In the genomic region with DNA sequence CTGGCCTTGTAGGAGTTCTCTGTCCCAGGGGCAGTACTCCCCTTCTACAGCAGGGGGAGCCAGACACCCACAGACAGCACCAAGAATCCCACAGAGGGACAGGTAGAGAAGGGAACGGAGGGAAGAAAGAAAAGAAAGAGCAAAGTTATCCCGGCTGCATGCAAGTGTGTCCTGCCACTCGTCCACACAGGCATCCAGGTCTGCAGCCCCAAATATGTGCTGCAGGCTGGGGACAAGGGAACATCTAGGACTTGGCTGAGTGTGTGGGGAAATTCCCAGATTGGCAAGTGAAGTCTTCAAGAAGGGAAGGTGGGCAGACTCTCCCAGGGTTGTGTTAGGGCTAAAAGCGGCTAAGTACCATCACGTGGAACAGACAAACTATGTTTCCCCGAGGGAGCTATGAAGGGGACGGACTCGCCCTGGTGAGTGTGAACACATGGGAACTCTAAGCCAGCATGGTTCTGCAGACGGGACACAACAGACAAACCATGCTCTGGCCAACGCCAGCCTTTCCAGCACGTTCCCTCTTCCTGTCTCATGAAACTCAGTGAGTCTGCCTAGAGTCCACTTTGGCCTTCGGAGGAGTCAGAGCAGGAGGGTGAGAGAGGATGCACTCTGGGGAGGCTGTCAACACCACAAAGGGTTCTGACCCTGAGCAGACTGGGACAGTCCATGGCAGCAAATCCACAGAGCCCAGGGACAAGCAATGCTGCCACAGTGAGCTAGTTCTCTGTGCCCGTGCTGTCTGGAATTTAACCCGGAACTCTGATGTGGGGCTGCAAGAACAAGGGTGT, we compare ENCODE assay signal across 8 mouse cellular contexts. TPM values are rescaled to one million over a fixed set of nuclear protein-coding genes. Genes with fewer than 3 reads are reported as not detected.
DNase-seq lines count a peak whose midpoint lies in the region; ATAC-seq and TF ChIP-seq lines count a peak whose summit lies in the region.

No protein-coding gene starts in this region.

- no peak overlapping the region for H3K9ac ChIP-seq in hindbrain, postnatal 0 days (replicated peaks; ENCODE audit: low read length)

- H3K4me1 ChIP-seq in hindbrain, postnatal 0 days (ENCODE audit: insufficient read depth, low read length) = no peaks in the 10 kb centered on the region

- peak; percentile 79 for ATAC-seq in hindbrain, postnatal 0 days

- H3K4me3 ChIP-seq in hindbrain, postnatal 0 days (ENCODE audit: low read length) = no peak overlapping the region

- peak; percentile 99 for TF ChIP-seq CTCF in hindbrain, postnatal 0 days (IDR thresholded peaks at IDR 0.05; ENCODE audit: low read depth)

- no peak overlapping the region for H3K4me2 ChIP-seq in hindbrain, postnatal 0 days (ENCODE audit: low read depth, low read length)

- H3K27me3 ChIP-seq in hindbrain, postnatal 0 days (ENCODE audit: insufficient read depth, low read length) = no peaks in the 10 kb centered on the region

- H3K36me3 ChIP-seq in hindbrain, postnatal 0 days (ENCODE audit: insufficient read depth, low read length) = peaks cover 20% of the 10 kb centered on the region

- no peak overlapping the region for H3K27ac ChIP-seq in hindbrain, postnatal 0 days

- DNase-seq in WW6 (ENCODE audit: low read depth, low spot score) = peak; percentile 42
- peak; percentile 93 for DNase-seq in cerebellum, postnatal 25 days
- DNase-seq in gastrocnemius, adult 8-10 months (ENCODE audit: low spot score in 2 of 2) = peak; percentile 77 to 79
- DNase-seq in hindbrain, postnatal 0 days (ENCODE audit: low spot score) = peak; percentile 76
- DNase-seq in left cerebral cortex, adult 11 months (ENCODE audit: low spot score) = peak; percentile 76
- DNase-seq in lung, postnatal 36 days = peak; percentile 89
- peak; percentile 85 for DNase-seq in right cerebral cortex, adult 18-20 months
- DNase-seq in urinary bladder, adult 2 months (ENCODE audit: low spot score) = peak; percentile 78

- no peaks in the 10 kb centered on the region for H3K9me3 ChIP-seq in hindbrain, postnatal 0 days (ENCODE audit: low read length)

- whole genome bisulfite sequencing in hindbrain, postnatal 0 days = 58% methylated on average over 14 of the region's 14 CpGs

RNA-seq across cellular contexts. Expression of a gene that starts 55.3 kb away (rescaled TPM):
- under 1 TPM; 0.31 to 0.76 (median 0.66) TPM for total RNA-seq in gastrocnemius, adult 8-10 months (2022)
- 34.3 and 43.6 TPM in 2 replicates for total RNA-seq in hindbrain, postnatal 0 days (2014; rRNA removed)
- 41.5 and 44.3 TPM in 2 replicates for polyA plus RNA-seq in hindbrain, postnatal 0 days (2015; fragmentation: Nextera tagmentation; extraction: Ambion mirVana)
- polyA plus RNA-seq in urinary bladder, adult 2 months (2012; rRNA removed) = 15.7 and 18.8 TPM in 2 replicates

Comparison
In these comparisons a context has a peak if more than half of its experiments do, and no peak if none do; other contexts are left out.
1. DNase-seq: peak in every context shown above with its lines; median percentile 93 in cerebellum, postnatal 25 days; 89 in lung, postnatal 36 days; 85 in right cerebral cortex, adult 18-20 months; 78 in gastrocnemius, adult 8-10 months; 78 in urinary bladder, adult 2 months; 76 in hindbrain, postnatal 0 days; 76 in left cerebral cortex, adult 11 months; 42 in WW6.
2. RNA of a gene that starts 55.3 kb away (total RNA-seq): 34.3 to 43.6 TPM in hindbrain, postnatal 0 days; 0.31 to 0.76 TPM in gastrocnemius, adult 8-10 months; every median in the first group is over 10 times any median in the second.